Mouse (Mus musculus): ENCODE data around the gene Rbm8a. TPM values are rescaled to one million over a fixed set of nuclear protein-coding genes. Genes with fewer than 3 reads are reported as not detected.
A peak's percentile ranks its signal among the peaks of the same experiment; 100 is the strongest.

Rbm8a gene
- total and polyA plus RNA-seq, 2 experiments from 2014 or later = 14.9 to 114 TPM

- peak within 1 kb of the TSS; percentile 68 for H3K4me3 ChIP-seq (ENCODE audit: low read length)
- H3K27me3 ChIP-seq (ENCODE audit: insufficient read depth, low read length) = no peaks in the 10 kb centered on the region
- no peaks in the 10 kb centered on the region for H3K9me3 ChIP-seq (ENCODE audit: low read length)
- peak; percentile 95 for DNase-seq (ENCODE audit: low spot score)
- H3K9ac ChIP-seq (replicated peaks; ENCODE audit: low read length) = peak within 1 kb of the TSS; percentile 69
- under 1% methylated on average over 38 of the region's 38 CpGs for WGBS
- H3K4me2 ChIP-seq (ENCODE audit: low read depth, low read length) = peak within 1 kb of the TSS; percentile 86
- ATAC-seq = peak; percentile 92
- H3K36me3 ChIP-seq (ENCODE audit: insufficient read depth, low read length) = no peaks in the 10 kb centered on the region
- TF ChIP-seq CTCF (IDR thresholded peaks at IDR 0.05; ENCODE audit: low read depth) = peak; percentile 49
- H3K27ac ChIP-seq = peak within 1 kb of the TSS; percentile 87
- H3K4me1 ChIP-seq (ENCODE audit: insufficient read depth, low read length) = peaks cover 24% of the 10 kb centered on the region
Measured at GRCm38 (mm10) chr3:96593790-96594560, 35.8 kb upstream of the Rbm8a start, which contains the start of gene Polr3gl. TSS of gene Polr3gl (minus strand) at chr3:96594181.

DNA sequence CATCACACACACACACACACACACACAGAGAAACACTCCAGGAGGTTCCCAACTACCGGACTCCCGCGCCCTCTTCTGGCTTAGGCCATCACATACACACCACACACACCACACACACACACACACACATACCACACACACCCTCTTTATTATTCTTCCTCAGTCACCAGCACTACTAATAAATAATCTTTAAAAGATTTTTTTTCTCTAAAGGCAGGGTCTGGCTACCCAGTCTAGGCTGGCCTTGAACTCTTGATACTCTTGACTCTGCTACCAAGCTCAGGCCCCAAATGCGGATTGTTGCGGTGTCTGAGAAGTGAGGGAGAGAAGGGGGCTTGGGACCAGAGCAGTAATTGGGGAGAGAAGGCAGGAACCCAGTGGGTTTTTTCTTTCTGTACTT is 34.9 kb upstream of the Rbm8a start:
- WGBS = 79% methylated on average over 5 of the region's 5 CpGs
- no peak; the same call in 1 of the 2 replicates for TF ChIP-seq CTCF (IDR thresholded peaks at IDR 0.05; ENCODE audit: low read depth)
- no peaks in the 10 kb centered on the region for H3K27me3 ChIP-seq (ENCODE audit: insufficient read depth, low read length)
- H3K4me3 ChIP-seq (ENCODE audit: low read length) = no peak overlapping the region
- no peak overlapping the region for H3K27ac ChIP-seq
- ATAC-seq (no peak), DNase-seq (ENCODE audit: low spot score) (no peak)
- peaks cover 24% of the 10 kb centered on the region for H3K4me1 ChIP-seq (ENCODE audit: insufficient read depth, low read length)
- no peaks in the 10 kb centered on the region for H3K36me3 ChIP-seq (ENCODE audit: insufficient read depth, low read length)
- no peak overlapping the region; the same call in 1 of the 2 replicates for H3K4me2 ChIP-seq (ENCODE audit: low read depth, low read length)
- no peaks in the 10 kb centered on the region for H3K9me3 ChIP-seq (ENCODE audit: low read length)
- H3K9ac ChIP-seq (replicated peaks; ENCODE audit: low read length) = no peak overlapping the region

GRCm38 (mm10) chr3:96595661-96596060 is 34.1 kb upstream of the Rbm8a start:
- Histone ChIP-seq H3K27ac (peak overlapping the region; percentile 77), H3K9me3 (ENCODE audit: low read length) (no peaks in the 10 kb centered on the region), H3K9ac (replicated peaks; ENCODE audit: low read length) (peak overlapping the region; percentile 69; the same call in 1 of the 2 replicates), H3K4me2 (ENCODE audit: low read depth, low read length) (peak overlapping the region; percentile 81), H3K27me3 (ENCODE audit: insufficient read depth, low read length) (no peaks in the 10 kb centered on the region), H3K4me3 (ENCODE audit: low read length) (peak overlapping the region; percentile 52), H3K4me1 (ENCODE audit: insufficient read depth, low read length) (peaks cover 27% of the 10 kb centered on the region), H3K36me3 (ENCODE audit: insufficient read depth, low read length) (no peaks in the 10 kb centered on the region)
- no peak; the same call in 1 of the 2 replicates for ATAC-seq
- no peak for TF ChIP-seq CTCF (IDR thresholded peaks at IDR 0.05; ENCODE audit: low read depth)
- 19% methylated on average over 6 of the region's 6 CpGs for WGBS
- peak; percentile 51 for DNase-seq (ENCODE audit: low spot score)

DNA sequence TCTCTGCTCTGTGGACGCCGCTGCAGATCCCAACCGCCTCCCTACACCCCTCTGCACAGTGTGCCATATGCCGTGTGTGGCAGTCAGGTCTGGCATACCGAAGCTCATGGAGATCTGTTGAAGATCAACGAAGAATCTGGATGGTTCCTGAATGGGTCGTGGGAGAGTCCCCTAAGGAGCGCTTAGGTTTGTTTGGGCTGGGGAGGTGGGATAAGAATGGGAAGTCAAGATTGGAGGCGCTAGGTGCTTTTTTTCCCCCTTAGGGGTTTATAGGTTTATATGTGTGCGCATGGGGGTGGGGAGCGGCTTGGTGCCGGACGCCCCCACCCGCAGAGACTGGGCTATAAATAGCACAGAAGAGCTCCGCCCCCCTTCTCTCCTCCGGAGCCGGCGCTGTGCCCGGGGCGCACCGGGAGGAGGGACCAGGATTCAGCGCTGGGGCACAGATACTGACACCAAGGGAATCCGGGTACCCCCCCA is 33.5 kb upstream of the Rbm8a start, which contains the start of gene Ankrd34a:
TSS of gene Ankrd34a (plus strand) at position 409 of the 480 bp plus-strand sequence.
- no peak for TF ChIP-seq CTCF (IDR thresholded peaks at IDR 0.05; ENCODE audit: low read depth)
- Histone ChIP-seq H3K4me3 (ENCODE audit: low read length) (peak within 1 kb of the TSS; percentile 52), H3K4me1 (ENCODE audit: insufficient read depth, low read length) (peaks cover 27% of the 10 kb centered on the region), H3K4me2 (ENCODE audit: low read depth, low read length) (peak within 1 kb of the TSS; percentile 81), H3K27me3 (ENCODE audit: insufficient read depth, low read length) (no peaks in the 10 kb centered on the region), H3K27ac (peak within 1 kb of the TSS; percentile 77), H3K36me3 (ENCODE audit: insufficient read depth, low read length) (no peaks in the 10 kb centered on the region), H3K9me3 (ENCODE audit: low read length) (no peaks in the 10 kb centered on the region), H3K9ac (replicated peaks; ENCODE audit: low read length) (peak within 1 kb of the TSS; percentile 69)
- WGBS = under 1% methylated on average over 15 of the region's 23 CpGs
- no peak for ATAC-seq
- peak; percentile 68 for DNase-seq (ENCODE audit: low spot score)

DNA sequence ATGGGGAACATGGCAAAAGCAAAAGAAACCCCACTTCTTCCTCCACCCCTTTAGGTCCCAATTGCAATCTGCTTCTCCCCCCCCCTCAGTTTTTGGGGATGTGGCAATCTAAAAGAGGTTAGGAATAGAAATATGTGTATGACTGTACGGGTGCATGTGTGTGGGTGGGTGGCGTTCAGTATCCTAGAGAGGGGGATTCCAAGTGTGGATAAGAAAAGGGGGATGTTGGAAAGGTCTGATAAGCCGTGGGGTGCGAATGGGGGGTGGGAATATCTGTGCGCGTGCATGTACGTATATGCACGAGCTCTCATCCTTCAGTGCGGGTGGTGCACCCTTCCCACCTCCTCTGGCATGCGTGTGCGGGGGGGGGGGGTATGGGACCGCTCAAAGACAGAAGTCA is 32.9 kb upstream of the Rbm8a start:
- Histone ChIP-seq H3K4me3 (ENCODE audit: low read length) (peak overlapping the region; percentile 52), H3K27ac (peak overlapping the region; percentile 77), H3K36me3 (ENCODE audit: insufficient read depth, low read length) (no peaks in the 10 kb centered on the region), H3K4me2 (ENCODE audit: low read depth, low read length) (peak overlapping the region; percentile 81), H3K9me3 (ENCODE audit: low read length) (no peaks in the 10 kb centered on the region), H3K4me1 (ENCODE audit: insufficient read depth, low read length) (peaks cover 27% of the 10 kb centered on the region), H3K27me3 (ENCODE audit: insufficient read depth, low read length) (no peaks in the 10 kb centered on the region), H3K9ac (replicated peaks; ENCODE audit: low read length) (peak overlapping the region; percentile 69)
- 2% methylated on average over 9 of the region's 12 CpGs for WGBS
- ATAC-seq = no peak
- DNase-seq (ENCODE audit: low spot score) = peak; percentile 57
- TF ChIP-seq CTCF (IDR thresholded peaks at IDR 0.05; ENCODE audit: low read depth) = no peak

- Histone ChIP-seq H3K27ac (peak overlapping the region; percentile 77), H3K27me3 (ENCODE audit: insufficient read depth, low read length) (no peaks in the 10 kb centered on the region), H3K4me3 (ENCODE audit: low read length) (peak overlapping the region; percentile 52), H3K9me3 (ENCODE audit: low read length) (no peaks in the 10 kb centered on the region), H3K4me2 (ENCODE audit: low read depth, low read length) (peak overlapping the region; percentile 81), H3K9ac (replicated peaks; ENCODE audit: low read length) (peak overlapping the region; percentile 69), H3K36me3 (ENCODE audit: insufficient read depth, low read length) (no peaks in the 10 kb centered on the region), H3K4me1 (ENCODE audit: insufficient read depth, low read length) (peaks cover 28% of the 10 kb centered on the region)
- DNase-seq (ENCODE audit: low spot score) = peak; percentile 60
- TF ChIP-seq CTCF (IDR thresholded peaks at IDR 0.05; ENCODE audit: low read depth) = no peak
- WGBS = under 1% methylated on average over 40 of the region's 40 CpGs
- peak; percentile 0; the same call in 1 of the 2 replicates for ATAC-seq
Measured at GRCm38 (mm10) chr3:96597435-96597891, 32.3 kb upstream of the Rbm8a start.
